Mouse (Mus musculus): ENCODE data around the gene Fabp6.

- no peak for TF ChIP-seq CTCF (IDR thresholded peaks at IDR 0.05; ENCODE audit: insufficient read depth, low read depth, low read length)
- no peak for TF ChIP-seq POLR2A (IDR thresholded peaks at IDR 0.05; ENCODE audit: insufficient read depth, low read depth, low read length)
These were observed 44.8 kb downstream of the Fabp6 start for GRCm38 (mm10) chr11:43556538-43556937.
